Mouse (Mus musculus): Measurements from ENCODE around the gene Gja1.

DNA sequence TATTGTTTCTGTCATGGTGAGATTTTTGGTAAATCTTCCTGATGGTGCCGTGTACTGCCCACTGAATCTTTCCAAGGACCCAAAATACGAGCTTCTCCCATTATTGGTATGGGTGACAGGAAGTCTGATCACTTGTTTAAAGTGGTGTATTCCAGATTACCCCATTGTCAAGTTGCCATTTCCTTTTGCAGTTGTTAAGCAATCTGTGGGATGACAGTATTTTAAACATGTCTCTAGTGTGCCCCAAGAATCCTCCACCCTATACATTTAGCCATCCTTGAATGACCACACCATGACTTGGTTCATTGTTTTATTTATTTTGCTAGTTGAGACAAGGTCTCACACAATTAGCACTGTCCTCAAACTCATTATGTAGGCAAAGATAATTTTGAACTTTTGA, 50.3 kb downstream of the Gja1 start:
- TF ChIP-seq EP300 (optimal IDR thresholded peaks at IDR 0.05) (no peak), CTCF (IDR thresholded peaks at IDR 0.05; ENCODE audit: low read depth) (no peak)

Measured in stomach, postnatal 0 days (tissue).